Mouse (Mus musculus) megakaryocyte progenitor cell, adult 5-6 weeks (primary cell): ENCODE data around the gene F830045P16Rik. TPM values are rescaled to one million over a fixed set of nuclear protein-coding genes. Genes with fewer than 3 reads are reported as not detected.

Experiments
- ATAC-seq: replicated peaks from 2 replicates; pipeline ENCODE4 v1.8.0; 2016; ENCODE audit warnings: mild to moderate bottlenecking, moderate TSS enrichment, inconsistent platforms; ENCODE audit not compliant: poor library complexity
- total RNA-seq, 2 experiments: library from RNA; stranded (forward) in 1 of 2; stranded (reverse) in 1 of 2; fragments of 157-497, 149-512 nt in 1 of 2; fragments of 200-1000 nt in 1 of 2; gene quantifications; 2 replicates each; pipeline versions ENCODE4 v1.2.3 to v1.2.4; 2015 to 2017

F830045P16Rik gene
- total RNA-seq, 2 experiments from 2014 or later = not detected

DNA sequence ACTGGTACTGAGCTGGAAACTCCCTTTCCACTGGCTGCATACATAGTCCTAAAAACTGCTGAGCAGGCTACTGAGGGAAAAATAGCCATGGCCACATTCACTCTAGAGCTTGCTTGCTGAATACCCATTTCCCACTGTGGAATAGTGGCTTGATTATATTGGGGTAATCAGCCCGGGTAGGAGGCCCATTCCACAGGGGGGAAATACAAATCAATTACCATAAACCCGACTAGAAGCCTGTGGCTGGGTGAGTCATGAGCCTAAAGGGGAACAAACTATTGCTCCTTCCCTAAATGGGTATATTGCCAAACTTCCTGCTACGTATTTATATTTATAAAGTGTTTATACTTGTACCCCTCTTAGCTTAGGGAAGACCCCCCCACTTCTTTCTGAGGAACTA lies 10.4 kb upstream of the F830045P16Rik start:
- peak; percentile 82 for ATAC-seq

DNA sequence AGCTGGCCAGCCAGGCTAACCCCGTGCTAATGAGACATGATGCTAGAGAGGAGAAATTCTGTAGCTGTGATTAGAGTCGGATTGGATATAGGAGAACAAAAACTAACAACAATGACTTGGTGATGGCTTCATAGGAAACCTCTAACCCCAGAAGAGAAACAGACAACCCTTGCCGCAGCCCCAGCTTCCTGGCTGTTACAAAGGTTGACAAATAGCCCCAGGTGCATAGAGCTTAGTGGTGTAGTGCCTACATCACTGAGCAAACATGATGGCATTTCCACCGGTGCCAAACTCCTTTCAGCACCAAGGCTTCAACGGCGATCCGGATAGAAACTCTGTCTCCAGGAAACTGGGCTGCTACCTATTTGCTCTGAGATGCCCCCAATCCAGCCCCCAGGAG lies 9.2 kb upstream of the F830045P16Rik start:
- ATAC-seq = peak; percentile 18

DNA sequence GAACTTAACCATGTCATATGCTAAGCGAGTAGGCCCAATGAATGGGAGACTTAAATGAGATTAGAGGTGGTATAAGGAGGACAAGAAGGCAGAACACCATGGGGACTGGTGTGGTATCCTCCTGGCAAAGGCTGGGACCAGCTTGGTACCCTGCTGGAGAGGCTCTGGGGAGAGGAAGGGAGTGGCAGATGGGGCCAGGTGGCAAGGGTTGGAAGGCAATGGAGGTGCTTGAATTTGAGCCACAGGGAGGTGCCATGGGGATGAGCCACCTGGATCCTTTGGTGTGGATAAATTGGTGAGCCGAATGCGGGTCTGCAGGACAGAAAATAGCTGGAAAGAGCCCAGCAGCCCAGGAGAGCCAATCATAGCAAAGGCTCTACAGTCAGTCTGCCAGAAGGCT lies 8.5 kb upstream of the F830045P16Rik start:
- no peak for ATAC-seq

DNA sequence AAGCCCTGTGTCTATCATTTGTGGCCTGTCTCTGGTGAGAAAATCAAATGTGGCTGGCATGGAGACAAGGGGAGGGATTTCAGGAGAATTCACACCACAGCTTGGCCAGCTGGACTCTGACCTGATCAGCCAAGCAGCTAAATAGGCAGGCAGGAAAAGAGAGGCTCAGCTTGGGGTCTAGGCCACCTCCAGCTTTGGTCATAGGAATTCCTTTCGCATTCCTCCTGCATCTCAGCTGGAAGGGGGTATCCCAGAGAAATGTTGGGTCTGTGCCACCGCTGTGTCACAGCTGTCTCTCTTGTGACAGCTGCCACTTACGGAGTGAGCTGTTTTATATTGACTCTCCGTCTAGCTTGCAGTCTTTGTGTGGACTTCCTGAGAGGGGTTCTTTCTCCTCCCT lies 8.0 kb upstream of the F830045P16Rik start:
- ATAC-seq = no peak

DNA sequence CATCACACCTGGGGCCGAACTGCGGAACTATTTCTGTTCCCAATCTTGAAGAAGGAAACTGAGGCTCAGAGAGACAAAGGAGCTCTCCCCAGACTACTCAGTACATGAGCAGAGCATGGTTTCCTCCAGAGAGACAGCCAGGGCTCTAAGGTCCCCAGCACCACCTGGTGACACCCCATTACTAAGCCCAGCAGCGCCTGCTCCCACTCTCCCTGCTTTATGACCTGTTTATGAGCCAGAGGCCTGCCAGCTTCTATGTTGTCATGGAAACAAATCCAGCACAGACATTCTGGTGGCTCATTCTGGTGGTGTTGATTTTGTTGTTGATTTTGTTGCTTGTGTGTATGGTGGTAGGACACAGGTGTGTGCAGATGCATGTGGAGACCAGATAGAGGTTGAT lies 3.6 kb upstream of the F830045P16Rik start:
- ATAC-seq = no peak

DNA sequence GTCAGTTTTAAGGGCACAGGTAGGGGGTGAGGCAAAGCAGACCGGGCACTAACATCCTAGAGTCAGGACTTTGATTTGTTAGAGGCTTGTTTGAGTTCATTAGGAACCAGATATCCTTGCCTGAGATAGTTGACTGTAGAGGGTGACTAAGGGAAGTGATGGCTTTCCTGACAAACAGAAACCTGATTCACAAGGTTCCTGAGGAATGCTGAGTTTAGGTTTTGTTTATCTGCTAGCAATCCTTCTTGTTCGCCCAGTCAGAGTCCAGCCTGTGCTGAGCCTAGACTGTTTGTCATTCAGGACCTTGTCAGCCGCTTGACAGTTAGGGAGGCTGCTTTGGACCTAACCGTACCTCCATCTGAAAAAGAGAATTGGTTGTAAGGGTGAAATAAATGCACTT lies 2.8 kb upstream of the F830045P16Rik start:
- no peak for ATAC-seq

DNA sequence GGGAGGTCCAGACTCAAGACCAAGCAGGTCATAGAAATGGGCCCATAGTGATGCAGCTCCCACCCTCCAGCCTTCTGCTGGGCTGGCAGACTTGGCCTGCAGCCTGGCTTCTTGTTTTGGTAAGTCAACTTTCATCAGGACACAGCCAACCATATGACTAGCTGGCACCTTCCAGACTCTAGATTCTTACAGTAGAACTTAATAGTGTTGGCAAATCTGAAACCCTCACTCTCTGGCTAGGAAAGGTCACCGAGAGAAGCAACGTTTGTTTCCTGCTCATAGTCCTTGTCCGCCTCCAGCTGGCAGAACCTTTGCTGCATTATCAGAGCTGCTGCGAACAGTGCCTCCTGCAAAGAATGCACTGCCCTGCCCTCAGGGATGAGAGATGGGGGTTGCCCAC lies 1.5 kb upstream of the F830045P16Rik start:
- ATAC-seq = no peak

DNA sequence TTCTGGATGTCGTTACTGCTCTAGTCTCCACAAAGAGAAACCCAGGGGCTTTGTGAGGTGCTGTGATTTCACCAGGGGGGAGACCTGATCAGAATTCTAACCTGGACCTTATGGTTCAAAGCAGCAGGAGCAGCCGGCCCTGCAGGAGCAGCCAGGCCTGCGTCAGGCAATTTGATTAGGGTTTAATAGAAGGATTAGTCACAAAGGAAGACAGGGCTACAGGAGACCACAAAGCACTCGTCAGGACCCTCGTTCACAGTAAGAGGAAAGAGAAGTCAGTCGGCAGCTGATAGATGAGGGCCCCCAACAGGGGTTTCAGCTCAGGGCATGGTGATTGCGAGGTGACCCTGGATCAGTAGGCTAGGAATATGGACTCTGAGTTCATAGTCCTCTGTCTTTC lies 958 bp upstream of the F830045P16Rik start:
- ATAC-seq = no peak

DNA sequence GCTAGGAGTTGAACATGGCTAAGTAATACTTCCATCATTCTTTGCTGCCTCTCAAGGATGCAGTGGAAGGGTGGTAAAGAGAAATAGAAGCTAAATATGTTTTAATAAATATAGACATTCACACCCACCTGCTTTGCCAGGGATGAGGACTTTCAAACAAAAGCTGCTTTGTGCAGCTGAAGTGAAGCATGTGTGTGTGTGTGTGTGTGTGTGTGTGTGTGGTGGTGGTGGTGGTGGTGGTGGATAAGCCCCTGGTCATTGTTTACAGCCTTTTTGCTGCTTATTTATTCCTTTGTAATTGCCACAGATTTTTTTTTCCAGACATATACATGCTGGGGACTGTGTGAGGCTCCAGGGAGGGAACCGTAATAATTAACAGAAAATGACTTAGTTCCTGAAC lies 524 bp upstream of the F830045P16Rik start:
- no peak for ATAC-seq

DNA sequence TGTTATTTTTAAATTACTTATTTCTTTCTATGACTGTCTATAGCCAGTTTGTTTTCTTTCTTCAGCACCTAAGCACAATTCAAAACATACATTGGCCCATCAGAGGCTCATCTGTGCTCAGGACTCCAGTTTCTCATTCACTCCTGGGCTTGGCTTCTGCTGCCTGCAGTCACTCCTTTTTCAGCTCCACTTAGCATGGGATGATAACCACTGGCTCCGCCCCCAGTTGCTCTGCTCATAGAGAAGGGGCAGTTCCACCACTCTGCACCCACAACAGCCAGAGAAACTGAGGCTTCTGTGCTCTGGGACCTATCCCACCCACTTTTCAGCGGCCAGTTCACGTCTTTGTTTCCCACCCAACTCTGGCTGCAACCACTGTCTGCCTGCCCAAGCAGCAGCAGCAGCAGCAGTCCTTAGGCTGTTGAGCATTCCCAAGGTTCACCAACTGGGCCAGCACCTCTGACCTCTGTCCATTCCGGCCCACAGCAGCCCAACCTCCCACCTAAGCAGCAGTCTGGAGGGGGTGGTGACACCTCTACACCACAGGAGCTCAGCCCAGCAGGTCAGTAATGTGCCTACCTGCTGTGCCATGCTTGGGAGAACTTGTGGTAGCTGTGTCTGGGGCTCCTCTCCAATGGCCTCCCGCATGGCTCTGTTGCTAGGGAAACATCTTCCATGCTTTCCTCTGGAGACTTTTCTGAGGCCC lies 1.4 kb downstream of the F830045P16Rik start:
- ATAC-seq = no peak

DNA sequence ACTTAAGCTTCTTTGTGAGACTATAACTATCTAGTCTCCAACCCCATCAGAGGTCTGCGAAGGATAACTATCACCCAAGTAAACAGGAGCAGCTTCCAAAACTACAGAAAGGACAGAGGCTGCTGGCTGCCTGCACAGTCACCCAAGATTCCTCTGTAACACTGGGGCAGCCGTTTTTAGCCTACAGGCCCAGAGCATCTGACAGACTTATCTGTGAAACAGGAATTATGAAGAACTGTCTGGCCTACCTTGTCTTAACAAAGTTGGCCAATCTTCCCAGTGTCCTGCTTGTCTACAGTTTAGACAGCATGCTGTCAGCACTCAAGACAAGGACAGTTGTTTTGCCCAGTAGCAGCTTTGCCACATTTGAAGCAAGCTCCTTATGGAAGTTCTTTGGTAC lies 4.5 kb downstream of the F830045P16Rik start:
- no peak for ATAC-seq

DNA sequence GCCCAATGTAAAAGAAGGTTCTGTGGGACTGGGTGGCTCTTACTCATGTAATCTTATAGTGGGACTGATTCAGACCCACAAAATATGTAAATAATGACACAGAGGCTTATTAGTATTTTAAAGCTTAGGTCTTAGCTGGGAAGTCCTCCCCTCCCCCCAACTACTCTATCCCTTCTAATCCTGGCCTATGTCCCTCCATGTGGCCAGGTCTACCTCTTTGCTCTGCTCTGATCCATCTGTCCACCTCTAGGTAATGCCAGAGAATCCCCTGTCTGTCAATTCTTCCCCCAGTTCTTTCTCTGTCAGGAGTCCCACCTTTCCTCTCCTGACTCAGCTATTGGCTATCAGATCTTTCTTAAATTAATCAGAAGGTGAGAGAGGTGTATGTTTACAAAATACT lies 5.3 kb downstream of the F830045P16Rik start:
- ATAC-seq = no peak

DNA sequence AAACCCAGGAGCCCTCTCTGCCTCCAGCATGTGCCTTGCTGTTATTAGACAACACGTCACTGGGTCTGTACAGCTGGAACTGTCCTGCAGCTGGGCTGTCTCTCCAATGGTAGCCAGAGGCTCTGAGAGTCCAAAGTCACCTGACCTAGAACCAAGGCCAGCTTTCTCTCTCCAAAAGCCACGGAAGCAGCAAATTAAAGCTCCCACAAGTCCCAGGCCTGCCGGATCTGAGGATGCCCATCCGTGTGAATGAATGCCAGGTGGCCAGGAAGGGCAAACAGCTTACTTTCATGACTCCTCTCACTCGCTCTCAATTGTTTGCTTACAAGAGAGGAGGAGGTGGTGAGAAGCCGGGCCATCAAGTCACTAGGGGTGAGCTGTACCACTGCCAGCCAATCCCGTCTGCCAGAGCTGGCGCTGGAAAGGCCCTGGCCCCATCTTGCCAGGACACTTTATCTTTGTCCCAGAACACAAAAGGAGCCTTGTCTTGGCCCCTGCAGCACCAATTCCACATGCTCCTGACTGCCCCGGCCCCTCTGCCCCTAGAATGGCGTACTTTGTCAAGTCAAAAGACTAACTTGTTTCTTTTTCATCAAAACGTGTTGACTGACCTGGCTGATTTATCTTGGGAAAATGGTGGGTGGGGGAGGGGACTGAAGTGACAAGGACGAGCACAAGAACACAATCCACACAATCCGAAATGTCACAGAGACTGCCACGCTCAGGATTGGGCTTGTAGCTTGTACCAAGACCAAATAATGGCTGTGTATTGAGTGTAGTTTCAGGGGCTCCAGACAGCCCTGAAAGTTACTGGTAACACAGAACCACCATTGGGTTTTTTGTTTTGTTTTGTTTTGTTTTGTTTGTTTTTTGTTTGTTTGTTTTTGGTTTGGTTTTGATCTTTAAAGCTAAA lies 6.8 kb downstream of the F830045P16Rik start:
- no peak for ATAC-seq

DNA sequence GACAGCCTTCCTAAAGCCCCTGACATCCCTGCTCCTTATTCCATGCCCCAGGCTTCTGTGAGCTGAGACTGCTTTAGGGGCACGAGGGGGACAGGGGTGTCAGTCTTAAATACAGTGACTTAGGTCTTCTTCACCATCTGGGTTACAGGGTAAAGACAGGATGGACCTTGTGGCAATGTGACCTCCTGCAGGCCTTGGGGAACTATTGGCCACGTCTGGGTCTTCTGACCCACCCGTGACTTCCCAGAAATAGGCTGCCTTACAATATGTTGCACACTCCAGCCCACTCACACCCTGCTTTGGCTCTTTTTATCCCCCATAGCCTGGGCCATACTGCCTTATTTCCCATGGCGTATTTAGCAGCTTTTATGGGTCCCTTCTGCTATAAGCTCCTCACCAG lies 8.5 kb downstream of the F830045P16Rik start:
- no peak for ATAC-seq

DNA sequence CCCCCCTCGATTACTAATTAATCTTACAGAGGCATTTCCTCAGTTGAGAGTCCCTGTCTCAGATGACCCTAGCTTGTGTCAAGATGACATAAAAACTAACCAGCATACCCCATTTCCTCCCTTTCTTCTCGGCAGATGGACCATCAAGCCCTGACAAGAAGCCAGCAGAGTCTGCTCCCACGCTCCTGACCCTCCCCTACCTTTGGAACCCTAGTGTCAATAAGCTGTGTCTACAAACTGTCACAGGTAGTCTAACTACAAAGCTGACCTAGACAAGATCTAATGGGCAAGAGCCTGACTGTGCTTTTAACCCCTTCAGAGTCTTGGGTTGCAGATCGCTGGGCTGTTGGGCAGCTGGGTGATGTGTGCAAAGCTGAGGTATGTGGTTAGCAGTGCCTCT lies 10.1 kb downstream of the F830045P16Rik start:
- ATAC-seq = no peak

DNA sequence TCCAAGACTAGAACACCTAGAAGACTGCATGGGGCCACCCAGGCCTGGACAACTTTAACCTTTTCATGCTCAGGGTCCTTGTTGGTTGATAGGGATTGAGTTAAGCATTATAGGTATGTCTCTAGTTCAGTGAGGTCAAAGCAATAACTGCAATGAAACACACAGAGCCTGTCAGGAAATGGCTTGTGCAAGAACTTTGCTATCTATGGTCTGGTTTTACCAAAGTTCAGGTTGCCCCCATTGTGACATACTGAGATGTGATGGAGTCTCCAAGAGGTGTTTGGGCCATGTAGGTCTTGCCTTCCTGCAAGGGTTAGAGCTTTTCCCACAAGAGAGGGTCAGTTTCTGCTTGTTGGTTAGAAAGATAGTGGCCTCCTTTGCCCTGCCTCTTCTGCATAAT lies 10.8 kb downstream of the F830045P16Rik start:
- ATAC-seq = 0 out of 2 replicates have a peak, but pooled peaks have one; percentile 26

DNA sequence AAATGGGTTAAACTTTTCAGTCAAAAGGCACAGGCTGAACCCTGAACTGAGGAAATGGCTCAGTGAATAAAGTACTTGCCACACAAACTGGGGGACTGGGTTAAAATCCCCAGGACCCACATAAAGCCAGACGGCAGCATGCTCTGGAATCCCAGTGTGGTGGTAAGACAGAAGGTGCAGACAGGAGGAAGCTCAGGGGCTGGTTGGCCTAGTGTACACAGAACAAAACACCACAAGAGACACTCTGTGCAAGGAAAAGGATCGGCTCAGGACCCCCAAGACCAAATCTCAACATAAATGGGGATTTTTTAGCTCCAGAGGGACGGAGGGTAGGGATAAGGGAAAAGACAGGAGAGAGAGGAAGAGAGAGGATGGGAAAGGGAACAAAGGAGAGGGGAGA lies 17.9 kb downstream of the F830045P16Rik start:
- no peak for ATAC-seq

DNA sequence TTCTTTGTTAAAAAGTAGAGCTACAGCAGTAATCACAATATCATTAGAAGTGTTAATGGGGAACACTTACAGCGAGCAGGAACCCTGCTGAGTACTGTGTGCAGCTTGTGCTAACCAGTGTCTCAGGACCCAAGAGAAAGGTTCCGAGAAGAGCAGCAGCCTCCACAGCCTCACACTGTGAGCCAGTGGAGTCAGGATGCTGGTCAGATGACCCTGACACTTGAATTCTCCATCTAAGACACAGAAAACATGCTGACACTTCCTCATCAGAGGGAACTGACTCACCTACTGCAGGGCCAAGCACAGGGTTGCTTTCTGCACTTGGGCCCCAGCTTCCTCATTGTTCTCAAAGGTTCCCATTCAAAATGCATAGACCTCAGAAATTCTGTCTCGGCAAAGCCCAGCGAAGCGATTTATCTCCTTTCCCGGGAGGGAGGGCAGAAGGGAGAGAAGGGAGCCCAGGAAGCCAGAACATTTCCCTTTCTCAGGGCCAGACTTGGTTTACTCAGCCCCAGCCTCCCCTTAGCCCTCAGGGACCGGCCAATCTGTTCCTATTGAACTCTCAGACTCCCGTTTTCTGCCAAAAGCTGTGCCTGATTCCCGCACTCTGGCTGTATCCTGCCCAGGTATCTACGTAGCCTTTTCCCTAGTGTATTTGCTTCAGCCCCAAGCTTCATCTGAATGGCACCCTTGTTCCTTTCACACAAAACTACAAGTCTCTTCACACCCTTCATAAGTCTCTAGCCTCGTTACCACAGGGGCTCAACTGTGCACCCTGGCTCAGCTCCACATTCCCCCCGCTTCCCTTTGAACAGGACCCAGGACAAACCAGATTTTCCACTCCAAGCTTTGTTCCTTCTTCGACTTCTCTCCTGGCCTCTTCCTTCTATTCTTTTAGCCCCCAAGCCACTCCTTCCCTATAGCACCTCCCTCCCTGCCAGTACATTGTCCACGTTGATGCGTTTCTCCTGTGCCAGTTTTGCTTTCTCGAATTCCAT lies 21.2 kb downstream of the F830045P16Rik start:
- peak; percentile 73 for ATAC-seq

DNA sequence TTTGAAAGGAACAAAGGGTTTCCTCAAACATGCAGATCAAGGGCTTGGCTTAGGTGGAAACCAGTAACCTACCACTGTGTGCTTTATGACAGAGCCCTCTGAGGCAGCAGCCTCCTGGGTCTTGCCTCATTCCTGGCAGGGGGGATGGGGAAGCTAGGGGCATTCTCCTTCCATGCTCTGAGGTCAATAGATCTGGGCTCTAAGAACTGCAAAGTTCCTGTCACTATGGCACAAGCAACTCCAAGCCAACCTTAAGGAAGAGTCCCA lies 22.1 kb downstream of the F830045P16Rik start:
- ATAC-seq = 0 out of 2 replicates have a peak, but pooled peaks have one; percentile 34

DNA sequence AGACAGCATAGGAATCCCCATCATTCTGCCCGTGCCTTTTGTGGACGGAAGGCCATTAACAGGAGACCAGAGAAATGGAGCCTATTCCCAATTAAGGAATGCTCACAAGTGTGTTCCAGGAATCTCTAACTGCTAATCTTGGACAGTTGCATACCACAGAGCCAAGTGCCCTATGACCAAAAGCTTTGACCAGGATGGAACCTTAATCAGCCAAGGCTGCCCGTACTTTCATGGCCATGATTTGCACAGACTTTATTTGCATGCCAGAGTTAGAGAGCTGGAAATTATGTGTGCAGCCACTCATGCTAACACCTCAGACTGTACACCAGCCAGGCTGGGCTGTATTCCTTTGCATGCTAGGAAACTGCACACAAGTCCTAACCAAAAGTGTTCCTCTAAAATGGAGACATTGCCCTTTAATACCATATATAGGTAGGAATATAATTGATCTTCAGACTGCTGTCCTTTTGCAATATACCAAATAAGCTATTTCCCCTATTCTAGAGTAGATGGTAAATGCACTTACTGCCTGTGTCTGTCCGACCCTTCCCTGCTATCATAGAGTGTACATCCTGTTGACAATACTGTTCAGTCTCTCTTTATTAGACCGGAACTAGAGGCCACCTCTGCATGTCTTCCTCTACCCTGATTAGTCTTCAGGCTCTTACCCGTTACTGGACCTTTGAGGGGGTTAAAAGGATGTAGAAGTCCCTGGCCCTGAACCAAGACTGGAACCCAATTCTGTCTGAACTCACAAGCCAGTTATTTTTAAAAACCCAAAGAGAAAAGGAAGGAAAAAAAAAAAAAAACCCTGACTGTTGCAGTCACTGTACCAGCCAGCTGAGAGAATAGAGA lies 22.6 kb downstream of the F830045P16Rik start:
- no peak for ATAC-seq
